Mouse (Mus musculus) intestine, postnatal 0 days (tissue): ENCODE data around the gene Teddm3. TPM values are rescaled to one million over a fixed set of nuclear protein-coding genes. Genes with fewer than 3 reads are reported as not detected.
A peak's percentile ranks its signal among the peaks of the same experiment; 100 is the strongest.

Experiments used
- ATAC-seq: fragments of 200-750 bp; cut with Nextera tagmentation; 2 replicates; pipeline ENCODE4 v1.8.0; 2017; ENCODE audit warnings: mild to moderate bottlenecking, moderate TSS enrichment, moderate library complexity
- H3K27ac ChIP-seq: fragments of 300-500 bp; sonication (generic); 2 replicates; pipeline ENCODE4 v1.5.1; 2014; ENCODE audit warnings: mild to moderate bottlenecking, low read depth, low read length, moderate library complexity
- H3K27me3 ChIP-seq: fragments of 300-500 bp; sonication (generic); replicated peaks from 2 replicates; pipeline ENCODE4 v1.6.1; 2014; ENCODE audit warnings: low read length, mixed read lengths; ENCODE audit not compliant: control insufficient read depth, insufficient read depth
- H3K36me3 ChIP-seq: fragments of 300-500 bp; sonication (generic); 2 replicates; pipeline ENCODE4 v1.6.1; 2014; ENCODE audit warnings: mild to moderate bottlenecking, moderate library complexity; ENCODE audit not compliant: control insufficient read depth, insufficient read depth
- H3K4me1 ChIP-seq: fragments of 300-500 bp; sonication (generic); replicated peaks from 2 replicates; pipeline ENCODE4 v1.6.1; 2014; ENCODE audit warnings: antibody characterized with exemption, low read length, mixed read lengths; ENCODE audit not compliant: control insufficient read depth, insufficient read depth
- H3K4me2 ChIP-seq: fragments of 300-500 bp; sonication (generic); replicated peaks from 2 replicates; pipeline ENCODE4 v1.6.1; 2014; ENCODE audit warnings: low read depth, mild to moderate bottlenecking, moderate library complexity
- H3K4me3 ChIP-seq: fragments of 300-500 bp; sonication (generic); 2 replicates; pipeline ENCODE4 v1.5.1; 2014; ENCODE audit warnings: low read depth, low read length
- H3K9ac ChIP-seq: fragments of 300-500 bp; sonication (generic); 2 replicates; pipeline ENCODE4 v1.6.1; 2014; ENCODE audit warnings: mild to moderate bottlenecking, low read depth, low read length
- H3K9me3 ChIP-seq: fragments of 300-500 bp; sonication (generic); 2 replicates; pipeline ENCODE4 v1.6.1; 2016; ENCODE audit warnings: mixed run types; ENCODE audit not compliant: control insufficient read depth
- CTCF ChIP-seq: sonication (generic); IDR thresholded peaks from 2 replicates; pipeline ENCODE4 v1.5.1; 2016; ENCODE audit warnings: low read depth, mild to moderate bottlenecking, control low read depth, antibody characterized with exemption, moderate library complexity
- WGBS: fragments of 180-500 bp; shearing (Covaris S2); extraction: QIAGEN DNeasy Blood & Tissue Kit; methylation state at CpG from one replicate; pipeline ENCODE4 v1.1.7; 2014; 5-methylcytosine and 5-hydroxymethylcytosine counted together
- polyA plus RNA-seq: library from polyadenylated mRNA; unstranded; fragments of >200 nt; fragmentation: Nextera tagmentation; extraction: Ambion mirVana; gene quantifications from 2 replicates; pipeline ENCODE4 v1.2.1, GENCODE M21; 2015

Teddm3 gene
- polyA plus RNA-seq, 1 experiment from 2014 or later, result 0.17 TPM

DNA sequence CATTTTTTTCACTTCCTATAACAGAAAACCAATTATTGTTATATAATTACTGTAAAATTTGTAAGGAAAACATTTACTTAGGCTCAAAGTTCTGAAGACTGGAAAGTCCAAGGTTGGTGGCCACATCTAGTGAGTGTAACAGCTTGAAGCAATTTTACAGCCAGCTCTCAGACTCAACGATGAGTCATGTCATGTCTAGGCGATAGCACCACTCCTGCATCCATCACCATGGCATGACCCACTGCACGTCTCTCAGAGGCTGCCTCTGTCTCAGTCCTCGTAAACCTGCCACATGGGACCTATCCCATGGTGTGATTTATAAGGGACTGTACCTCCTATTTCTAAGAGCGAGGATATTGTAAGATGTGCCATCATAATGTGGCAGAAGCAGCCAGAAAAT, 37.7 kb downstream of the Teddm3 start:
- Histone ChIP-seq H3K36me3 (no peaks in the 10 kb centered on the region), H3K27me3 (no peaks in the 10 kb centered on the region), H3K4me3 (no peak overlapping the region), H3K9me3 (no peaks in the 10 kb centered on the region), H3K9ac (no peak overlapping the region), H3K27ac (no peak overlapping the region), H3K4me2 (no peak overlapping the region), H3K4me1 (no peaks in the 10 kb centered on the region)
- ATAC-seq, result peak; percentile 54; the same call in 1 of the 2 replicates
- WGBS, result 44% methylated on average over 5 of the region's 5 CpGs
- no peak for TF ChIP-seq CTCF

DNA sequence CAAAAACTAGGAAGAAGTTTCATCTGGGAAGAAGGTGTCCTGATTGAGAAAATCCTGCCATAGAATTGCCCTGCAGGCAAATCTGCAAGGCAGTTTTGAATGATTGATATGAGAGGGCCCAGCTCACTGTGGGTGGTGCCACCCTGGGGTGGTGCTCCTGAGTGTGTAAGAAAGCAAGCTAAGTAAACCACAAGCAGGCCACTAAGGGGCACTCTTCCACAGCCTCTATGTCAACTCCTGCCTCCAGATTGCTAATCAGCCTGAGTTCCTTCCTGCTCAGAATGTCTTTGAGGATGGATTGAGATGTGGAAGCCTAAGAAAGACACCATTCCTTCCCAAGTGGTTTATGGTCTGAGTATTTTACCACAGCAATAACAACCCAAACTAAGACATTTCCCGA, 44.3 kb downstream of the Teddm3 start:
- Histone ChIP-seq H3K4me1 (no peaks in the 10 kb centered on the region), H3K9me3 (no peaks in the 10 kb centered on the region), H3K9ac (no peak overlapping the region), H3K4me3 (no peak overlapping the region), H3K4me2 (no peak overlapping the region), H3K36me3 (no peaks in the 10 kb centered on the region), H3K27me3 (no peaks in the 10 kb centered on the region), H3K27ac (no peak overlapping the region)
- peak; percentile 69 for TF ChIP-seq CTCF
- ATAC-seq, result no peak
- 76% methylated on average over 1 of the region's 1 CpGs for WGBS

Other genes starting within 250 kb of the Teddm3 start
- gene Ephb3, start 50.8 kb upstream of the Teddm3 start, polyA plus RNA-seq, result 3.9 and 4.0 TPM in 2 replicates